In the genomic region with DNA sequence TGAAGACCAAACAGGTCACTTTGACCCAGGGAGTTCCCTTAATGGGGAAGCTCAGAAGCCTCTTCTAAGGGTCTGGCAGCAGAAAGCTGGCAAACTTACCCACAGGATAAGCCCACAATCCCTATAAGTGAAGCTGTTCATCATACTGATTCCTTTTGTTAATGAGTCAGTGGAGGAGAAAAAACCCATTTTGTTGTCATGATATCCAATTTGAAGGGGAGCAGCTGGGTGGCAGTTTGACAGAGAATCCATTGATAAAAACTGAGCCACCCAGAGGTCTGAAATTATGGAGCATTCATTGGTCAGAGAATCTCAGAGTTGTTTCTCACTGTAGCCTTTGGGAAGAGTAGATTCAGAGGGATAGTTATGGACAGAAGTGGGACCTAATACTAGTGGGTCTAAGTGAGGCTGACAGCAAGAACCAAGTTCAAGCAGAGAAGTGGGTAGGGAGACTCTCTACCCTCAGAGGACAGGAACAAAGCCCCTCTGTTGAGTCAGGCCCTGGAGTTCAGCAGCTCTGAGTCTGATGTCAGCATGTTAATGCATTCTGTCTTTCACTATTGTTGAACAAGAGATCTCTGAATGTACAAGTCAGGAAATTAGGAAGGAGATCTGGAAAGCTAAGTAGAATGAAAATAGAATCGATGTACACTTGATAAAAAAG, we compare ENCODE assay signal across 20 mouse cellular contexts. TPM values are rescaled to one million over a fixed set of nuclear protein-coding genes. Genes with fewer than 3 reads are reported as not detected.
A peak's percentile ranks its signal among the peaks of the same experiment; 100 is the strongest.
DNase-seq lines count a peak whose midpoint lies in the region; ATAC-seq lines count a peak whose summit lies in the region.
"Had no signal": no experiment of that assay in that cellular context is flagged by ENCODE, and none has a peak within 500 bp of the region (broad histone marks: within the 10 kb centered on the region; RNA-seq: fewer than 3 reads in every experiment).

No protein-coding gene starts in this region.

- no peak overlapping the region for H3K4me2 ChIP-seq in hindbrain, embryonic 16.5 days (ENCODE audit: low read length)
- no peak overlapping the region for H3K4me2 ChIP-seq in hindbrain, embryonic 14.5 days (replicated peaks)
- H3K4me2 ChIP-seq: embryonic facial prominence, embryonic 13.5 days; liver, embryonic 11.5 days; lung, embryonic 14.5 days had no signal

- WGBS in hindbrain, embryonic 16.5 days: 64% methylated on average over 1 of the region's 1 CpGs
- WGBS in hindbrain, embryonic 14.5 days: 62% methylated on average over 1 of the region's 1 CpGs

- H3K9ac ChIP-seq in hindbrain, embryonic 16.5 days (ENCODE audit: low read depth, low read length): no peak overlapping the region
- no peak overlapping the region for H3K9ac ChIP-seq in hindbrain, embryonic 14.5 days
- H3K9ac ChIP-seq: embryonic facial prominence, embryonic 13.5 days; lung, embryonic 14.5 days had no signal

- ATAC-seq in hindbrain, embryonic 16.5 days: peak; percentile 70
- no peak for ATAC-seq in hindbrain, embryonic 14.5 days (ENCODE audit: low FRiP score)
- ATAC-seq: inflammation-experienced regulatory T-cells, adult 6 months had no signal

- H3K4me3 ChIP-seq in hindbrain, embryonic 16.5 days (ENCODE audit: low read length): no peak overlapping the region
- no peak overlapping the region for H3K4me3 ChIP-seq in hindbrain, embryonic 14.5 days (replicated peaks; ENCODE audit: low read length)
- H3K4me3 ChIP-seq: embryonic facial prominence, embryonic 13.5 days; heart, embryonic 10.5 days had no signal

- H3K9me3 ChIP-seq in hindbrain, embryonic 16.5 days (ENCODE audit: control insufficient read depth, low read length): no peaks in the 10 kb centered on the region
- no peaks in the 10 kb centered on the region for H3K9me3 ChIP-seq in hindbrain, embryonic 14.5 days (ENCODE audit: control insufficient read depth, low read length)
- H3K9me3 ChIP-seq: embryonic facial prominence, embryonic 13.5 days; heart, embryonic 10.5 days had no signal

- no peaks in the 10 kb centered on the region for H3K27me3 ChIP-seq in hindbrain, embryonic 16.5 days (replicated peaks; ENCODE audit: control insufficient read depth, insufficient read depth, low read length)
- no peaks in the 10 kb centered on the region for H3K27me3 ChIP-seq in hindbrain, embryonic 14.5 days (ENCODE audit: control insufficient read depth, insufficient read depth, low read length)
- H3K27me3 ChIP-seq: embryonic facial prominence, embryonic 13.5 days had no signal

- DNase-seq in cerebellum, adult 9-10 months: peak; percentile 6
- no peak for DNase-seq in cerebellum, postnatal 4 days (ENCODE audit: low spot score in 2 of 2)
- DNase-seq in hindbrain, embryonic 14.5 days (ENCODE audit: low spot score): no peak
- peak; percentile 21 for DNase-seq in right cerebral cortex, adult 18-20 months
- no peak for DNase-seq in right cerebral cortex, postnatal 36 days (ENCODE audit: low spot score in 2 of 2)
- no peak for DNase-seq in kidney, adult 18-20 months
- no peak for DNase-seq in adrenal gland, postnatal 25 days
- DNase-seq: gastrocnemius, postnatal 36 days; heart, postnatal 14 days; left cerebral cortex, postnatal 4 days; lung, embryonic 14.5 days; thymus, postnatal 25 days had no signal

- no peaks in the 10 kb centered on the region for H3K4me1 ChIP-seq in hindbrain, embryonic 16.5 days (ENCODE audit: control insufficient read depth, insufficient read depth, low read depth, low read length)
- no peaks in the 10 kb centered on the region for H3K4me1 ChIP-seq in hindbrain, embryonic 14.5 days (replicated peaks; ENCODE audit: control insufficient read depth, insufficient read depth, low read length)
- H3K4me1 ChIP-seq: embryonic facial prominence, embryonic 13.5 days; heart, embryonic 10.5 days had no signal

- no peaks in the 10 kb centered on the region for H3K36me3 ChIP-seq in hindbrain, embryonic 16.5 days (ENCODE audit: control insufficient read depth, insufficient read depth, low read length)
- H3K36me3 ChIP-seq in hindbrain, embryonic 14.5 days (replicated peaks; ENCODE audit: control insufficient read depth, insufficient read depth): no peaks in the 10 kb centered on the region
- H3K36me3 ChIP-seq: embryonic facial prominence, embryonic 13.5 days; heart, embryonic 10.5 days had no signal

- H3K27ac ChIP-seq in hindbrain, embryonic 16.5 days (ENCODE audit: low read depth, low read length): 0 out of 2 replicates have a peak overlapping the region, but pooled peaks have one; percentile 29
- no peak overlapping the region for H3K27ac ChIP-seq in hindbrain, embryonic 14.5 days
- H3K27ac ChIP-seq: embryonic facial prominence, embryonic 13.5 days; heart, embryonic 10.5 days; kidney, postnatal 0 days; macrophage had no signal

RNA-seq across cellular contexts. Expression of gene Cyp2j9, which starts 9.8 kb away (rescaled TPM):
- 10.5 and 14.1 TPM in 2 replicates for polyA plus RNA-seq in hindbrain, embryonic 16.5 days (2015; fragmentation: Nextera tagmentation; extraction: Ambion mirVana)
- 7.4 and 8.2 TPM in 2 replicates for polyA plus RNA-seq in hindbrain, embryonic 14.5 days (2014; fragmentation: Nextera tagmentation; extraction: Ambion mirVana)
- 0.90 and 1.1 TPM in 2 replicates for total RNA-seq in adrenal gland, postnatal 25 days (2021)
- total RNA-seq: monocyte, adult 5-6 weeks had no signal

RNA-seq across cellular contexts. Expression of gene Cyp2j6, which starts 28.1 kb away (rescaled TPM):
- polyA plus RNA-seq in hindbrain, embryonic 16.5 days (2015; fragmentation: Nextera tagmentation; extraction: Ambion mirVana): 6.8 and 8.8 TPM in 2 replicates
- 6.1 and 6.5 TPM in 2 replicates for polyA plus RNA-seq in hindbrain, embryonic 14.5 days (2014; fragmentation: Nextera tagmentation; extraction: Ambion mirVana)
- 5.9 and 7.3 TPM in 2 replicates for total RNA-seq in adrenal gland, postnatal 25 days (2021)
- total RNA-seq: monocyte, adult 5-6 weeks had no signal
- polyA plus RNA-seq: inflammation-experienced regulatory T-cells, adult 6 months had no signal

Comparison
In these comparisons a context has a peak if more than half of its experiments do, and no peak if none do; other contexts are left out.
1. DNase-seq: peak in cerebellum, adult 9-10 months (single experiment) and right cerebral cortex, adult 18-20 months (single experiment); none in cerebellum, postnatal 4 days (0 of 2), hindbrain, embryonic 14.5 days (single experiment), right cerebral cortex, postnatal 36 days (0 of 2), kidney, adult 18-20 months (single experiment) and adrenal gland, postnatal 25 days (single experiment).